Mouse (Mus musculus): ENCODE results near the gene Pomgnt1. TPM values are rescaled to one million over a fixed set of nuclear protein-coding genes. Genes with fewer than 3 reads are reported as not detected.

Gene Pomgnt1
- 54.6 and 62.0 TPM in 2 replicates for polyA plus RNA-seq (2015; fragmentation: Nextera tagmentation; extraction: Ambion mirVana)

GRCm38 (mm10) chr4:116123602-116124519 is at the start of gene Pomgnt1, which contains the start of gene Rad54l:
Gene Pomgnt1 (plus strand): TSS chr4:116123840.
Gene Rad54l (minus strand): TSS chr4:116123690.
- Histone ChIP-seq H3K36me3 (no peaks in the 10 kb centered on the region), H3K4me3 (peak within 1 kb of the TSS; percentile 68), H3K9me3 (replicated peaks) (no peaks in the 10 kb centered on the region), H3K9ac (peak within 1 kb of the TSS; percentile 64), H3K27me3 (no peaks in the 10 kb centered on the region), H3K4me1 (replicated peaks) (peaks cover 10% of the 10 kb centered on the region), H3K27ac (peak within 1 kb of the TSS; percentile 83), H3K4me2 (peak within 1 kb of the TSS; percentile 77)
- ATAC-seq (replicated peaks; ENCODE audit: insufficient number of reproducible peaks, insufficient read depth, low FRiP score, low read depth) = peak; percentile 99
- WGBS = 6% methylated on average over 24 of the region's 24 CpGs

GRCm38 (mm10) chr4:116074145-116074675 is 49.4 kb upstream of the Pomgnt1 start:
- peak overlapping the region; percentile 97 for H3K27ac ChIP-seq
- WGBS = 1% methylated on average over 8 of the region's 8 CpGs
- H3K36me3 ChIP-seq = peaks cover 15% of the 10 kb centered on the region
- ATAC-seq (replicated peaks; ENCODE audit: insufficient number of reproducible peaks, insufficient read depth, low FRiP score, low read depth) = no peak
- H3K9ac ChIP-seq = peak overlapping the region; percentile 87
- H3K27me3 ChIP-seq = no peaks in the 10 kb centered on the region
- H3K4me1 ChIP-seq (replicated peaks) = peaks cover 31% of the 10 kb centered on the region
- no peaks in the 10 kb centered on the region for H3K9me3 ChIP-seq (replicated peaks)
- peak overlapping the region; percentile 81 for H3K4me2 ChIP-seq
- peak overlapping the region; percentile 72 for H3K4me3 ChIP-seq

- Histone ChIP-seq H3K4me2 (peak within 1 kb of the TSS; percentile 81), H3K27ac (peak within 1 kb of the TSS; percentile 97), H3K9ac (peak within 1 kb of the TSS; percentile 87), H3K4me1 (replicated peaks) (peaks cover 31% of the 10 kb centered on the region), H3K27me3 (no peaks in the 10 kb centered on the region), H3K4me3 (peak within 1 kb of the TSS; percentile 72), H3K36me3 (peaks cover 12% of the 10 kb centered on the region), H3K9me3 (replicated peaks) (no peaks in the 10 kb centered on the region)
- ATAC-seq (replicated peaks; ENCODE audit: insufficient number of reproducible peaks, insufficient read depth, low FRiP score, low read depth) = peak; percentile 91
- WGBS = under 1% methylated on average over 55 of the region's 55 CpGs
Observed at GRCm38 (mm10) chr4:116074861-116075620, 48.6 kb upstream of the Pomgnt1 start, which contains the start of the genes Uqcrh and Lrrc41. Gene Uqcrh (minus strand): TSS chr4:116075071. Gene Lrrc41 (plus strand): TSS chr4:116075269.

GRCm38 (mm10) chr4:116075631-116076368 is 47.8 kb upstream of the Pomgnt1 start:
- peaks cover 31% of the 10 kb centered on the region for H3K4me1 ChIP-seq (replicated peaks)
- peak; percentile 73 for ATAC-seq (replicated peaks; ENCODE audit: insufficient number of reproducible peaks, insufficient read depth, low FRiP score, low read depth)
- WGBS = under 1% methylated on average over 75 of the region's 77 CpGs
- H3K4me3 ChIP-seq = peak overlapping the region; percentile 72
- peak overlapping the region; percentile 87 for H3K9ac ChIP-seq
- H3K9me3 ChIP-seq (replicated peaks) = no peaks in the 10 kb centered on the region
- peak overlapping the region; percentile 97 for H3K27ac ChIP-seq
- H3K27me3 ChIP-seq = no peaks in the 10 kb centered on the region
- peak overlapping the region; percentile 81 for H3K4me2 ChIP-seq
- peaks cover 13% of the 10 kb centered on the region for H3K36me3 ChIP-seq

GRCm38 (mm10) chr4:116076369-116077231 is 47.0 kb upstream of the Pomgnt1 start:
- peaks cover 21% of the 10 kb centered on the region for H3K36me3 ChIP-seq
- H3K9me3 ChIP-seq (replicated peaks) = no peaks in the 10 kb centered on the region
- WGBS = 2% methylated on average over 37 of the region's 37 CpGs
- H3K27me3 ChIP-seq = no peaks in the 10 kb centered on the region
- peak overlapping the region; percentile 87 for H3K9ac ChIP-seq
- peak overlapping the region; percentile 97 for H3K27ac ChIP-seq
- peak; percentile 21 for ATAC-seq (replicated peaks; ENCODE audit: insufficient number of reproducible peaks, insufficient read depth, low FRiP score, low read depth)
- peak overlapping the region; percentile 81 for H3K4me2 ChIP-seq
- H3K4me1 ChIP-seq (replicated peaks) = peaks cover 31% of the 10 kb centered on the region
- peak overlapping the region; percentile 72 for H3K4me3 ChIP-seq

- Histone ChIP-seq H3K4me1 (replicated peaks) (peaks cover 27% of the 10 kb centered on the region), H3K36me3 (peaks cover 26% of the 10 kb centered on the region), H3K27ac (peak overlapping the region; percentile 97), H3K9me3 (replicated peaks) (no peaks in the 10 kb centered on the region), H3K4me3 (peak overlapping the region; percentile 72), H3K9ac (peak overlapping the region; percentile 87), H3K4me2 (peak overlapping the region; percentile 81), H3K27me3 (no peaks in the 10 kb centered on the region)
- no peak for ATAC-seq (replicated peaks; ENCODE audit: insufficient number of reproducible peaks, insufficient read depth, low FRiP score, low read depth)
- WGBS = 38% methylated on average over 3 of the region's 3 CpGs
Observed at GRCm38 (mm10) chr4:116077240-116078095, 46.2 kb upstream of the Pomgnt1 start.

- Histone ChIP-seq H3K4me2 (no peak overlapping the region), H3K36me3 (peaks cover 85% of the 10 kb centered on the region), H3K27ac (no peak overlapping the region), H3K9ac (no peak overlapping the region), H3K4me3 (no peak overlapping the region), H3K4me1 (replicated peaks) (no peaks in the 10 kb centered on the region), H3K27me3 (no peaks in the 10 kb centered on the region), H3K9me3 (replicated peaks) (no peaks in the 10 kb centered on the region)
- 86% methylated on average over 23 of the region's 23 CpGs for WGBS
- no peak for ATAC-seq (replicated peaks; ENCODE audit: insufficient number of reproducible peaks, insufficient read depth, low FRiP score, low read depth)
Observed at GRCm38 (mm10) chr4:116088510-116089249, 35.0 kb upstream of the Pomgnt1 start.

- Histone ChIP-seq H3K9ac (no peak overlapping the region), H3K27me3 (no peaks in the 10 kb centered on the region), H3K27ac (no peak overlapping the region), H3K4me2 (no peak overlapping the region), H3K36me3 (peaks cover 78% of the 10 kb centered on the region), H3K4me1 (replicated peaks) (no peaks in the 10 kb centered on the region), H3K4me3 (no peak overlapping the region), H3K9me3 (replicated peaks) (no peaks in the 10 kb centered on the region)
- WGBS = 87% methylated on average over 10 of the region's 10 CpGs
- no peak for ATAC-seq (replicated peaks; ENCODE audit: insufficient number of reproducible peaks, insufficient read depth, low FRiP score, low read depth)
Observed at GRCm38 (mm10) chr4:116096291-116096690, 27.3 kb upstream of the Pomgnt1 start.

- Histone ChIP-seq H3K4me2 (no peak overlapping the region), H3K27me3 (no peaks in the 10 kb centered on the region), H3K9me3 (replicated peaks) (no peaks in the 10 kb centered on the region), H3K9ac (no peak overlapping the region), H3K27ac (no peak overlapping the region), H3K4me1 (replicated peaks) (no peaks in the 10 kb centered on the region), H3K36me3 (peaks cover 73% of the 10 kb centered on the region), H3K4me3 (no peak overlapping the region)
- no peak for ATAC-seq (replicated peaks; ENCODE audit: insufficient number of reproducible peaks, insufficient read depth, low FRiP score, low read depth)
- 76% methylated on average over 8 of the region's 8 CpGs for WGBS
Observed at GRCm38 (mm10) chr4:116097211-116097610, 26.4 kb upstream of the Pomgnt1 start.
